Mouse (Mus musculus) kidney, postnatal 0 days (tissue): ENCODE results near the gene 1700030J22Rik. TPM values are rescaled to one million over a fixed set of nuclear protein-coding genes. Genes with fewer than 3 reads are reported as not detected.
A peak's percentile ranks its signal among the peaks of the same experiment; 100 is the strongest.

Source experiments
- ATAC-seq: fragments of 200-750 bp; cut with Nextera tagmentation; replicated peaks from 2 replicates; pipeline ENCODE4 v1.8.0; 2017; ENCODE audit warnings: low read depth, moderate number of reproducible peaks, moderate TSS enrichment, moderate library complexity; ENCODE audit not compliant: low FRiP score
- DNase-seq: peaks from one replicate; pipeline ENCODE4 v3.0.0-alpha.2; 2016; ENCODE audit warnings: low spot score
- H3K27ac ChIP-seq: fragments of 300-500 bp; sonication (generic); 2 replicates; pipeline ENCODE4 v1.5.1; 2014; ENCODE audit warnings: mild to moderate bottlenecking
- H3K27me3 ChIP-seq: fragments of 300-500 bp; sonication (generic); 2 replicates; pipeline ENCODE4 v1.6.1; 2014; ENCODE audit warnings: low read length, mixed read lengths; ENCODE audit not compliant: insufficient read depth
- H3K36me3 ChIP-seq: fragments of 300-500 bp; sonication (generic); 2 replicates; pipeline ENCODE4 v1.6.1; 2014; ENCODE audit warnings: low read length, mixed read lengths; ENCODE audit not compliant: insufficient read depth
- H3K4me1 ChIP-seq: fragments of 300-500 bp; sonication (generic); replicated peaks from 2 replicates; pipeline ENCODE4 v1.6.1; 2014; ENCODE audit warnings: antibody characterized with exemption, low read length, mixed read lengths; ENCODE audit not compliant: insufficient read depth
- H3K4me2 ChIP-seq: fragments of 300-500 bp; sonication (generic); 2 replicates; pipeline ENCODE4 v1.6.1; 2014; ENCODE audit warnings: mild to moderate bottlenecking, low read length, moderate library complexity, mixed read lengths
- H3K4me3 ChIP-seq: fragments of 300-500 bp; sonication (generic); replicated peaks from 2 replicates; pipeline ENCODE4 v1.5.1; 2014; ENCODE audit warnings: low read depth, low read length
- H3K9ac ChIP-seq: fragments of 300-500 bp; sonication (generic); 2 replicates; pipeline ENCODE4 v1.6.1; 2014; ENCODE audit warnings: low read depth, low read length
- H3K9me3 ChIP-seq: fragments of 300-500 bp; sonication (generic); replicated peaks from 2 replicates; pipeline ENCODE4 v1.6.1; 2016; ENCODE audit warnings: low read length, inconsistent platforms, mixed read lengths
- CTCF ChIP-seq: IDR thresholded peaks from 2 replicates; pipeline ENCODE4 v1.5.1; 2016; ENCODE audit warnings: antibody characterized with exemption, low read depth, mild to moderate bottlenecking, moderate library complexity
- WGBS: fragments of 180-500 bp; shearing (Covaris S2); extraction: QIAGEN DNeasy Blood & Tissue Kit; methylation state at CpG from one replicate; pipeline ENCODE4 v1.1.7; 2014; 5-methylcytosine and 5-hydroxymethylcytosine counted together
- polyA plus RNA-seq: library from polyadenylated mRNA; unstranded; fragments of >200 nt; fragmentation: Nextera tagmentation; extraction: Ambion mirVana; gene quantifications from 2 replicates; pipeline ENCODE4 v1.2.1, GENCODE M21; 2015

Gene 1700030J22Rik
- polyA plus RNA-seq, 1 experiment from 2014 or later: 1.4 TPM

DNA sequence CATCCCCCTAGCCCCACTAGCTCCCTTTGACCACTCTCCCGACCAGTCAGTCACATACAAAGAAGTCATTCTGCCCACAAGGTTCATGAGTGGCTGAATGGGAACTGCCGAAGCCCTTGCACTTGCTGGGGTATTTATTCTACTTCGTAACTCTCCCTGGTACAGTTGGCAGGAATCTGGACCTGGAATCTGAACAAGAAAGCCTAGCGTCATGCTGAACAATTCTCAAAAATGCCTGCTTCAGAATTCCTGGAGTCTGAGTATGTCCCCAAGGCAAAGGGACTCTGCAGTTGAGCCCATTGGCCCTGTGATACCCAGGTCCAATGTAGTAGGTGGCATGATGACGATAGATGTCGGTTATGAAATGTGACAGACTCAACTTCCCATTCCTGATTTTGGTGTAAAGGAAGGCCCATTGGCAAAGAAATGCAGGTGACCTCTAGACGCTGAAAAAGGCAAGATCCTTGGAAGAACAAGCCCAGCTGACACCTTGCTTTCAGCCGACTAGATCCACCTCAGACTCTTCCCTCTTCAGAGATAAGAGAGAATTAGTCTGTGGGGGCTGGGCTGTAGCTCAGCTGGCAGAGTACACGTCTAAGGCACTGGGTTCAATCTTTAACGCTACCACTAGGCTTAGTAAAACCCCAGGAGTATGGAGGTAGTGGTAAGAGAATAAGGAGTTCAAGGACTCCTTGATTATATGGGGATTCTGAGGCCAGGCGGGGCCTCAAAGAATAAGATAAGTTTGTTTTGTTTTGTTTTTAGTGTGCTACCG is 36.3 kb downstream of the 1700030J22Rik start:
- H3K27me3 ChIP-seq: no peaks in the 10 kb centered on the region
- no peak overlapping the region for H3K27ac ChIP-seq
- WGBS: 79% methylated on average over 12 of the region's 12 CpGs
- peaks cover 10% of the 10 kb centered on the region; the same call in 1 of the 2 replicates for H3K4me1 ChIP-seq
- H3K4me3 ChIP-seq: no peak overlapping the region
- DNase-seq (no peak), ATAC-seq (no peak)
- peak overlapping the region; percentile 97; the same call in 1 of the 2 replicates for H3K4me2 ChIP-seq
- TF ChIP-seq CTCF: no peak
- no peaks in the 10 kb centered on the region for H3K36me3 ChIP-seq
- no peaks in the 10 kb centered on the region for H3K9me3 ChIP-seq
- H3K9ac ChIP-seq: no peak overlapping the region

DNA sequence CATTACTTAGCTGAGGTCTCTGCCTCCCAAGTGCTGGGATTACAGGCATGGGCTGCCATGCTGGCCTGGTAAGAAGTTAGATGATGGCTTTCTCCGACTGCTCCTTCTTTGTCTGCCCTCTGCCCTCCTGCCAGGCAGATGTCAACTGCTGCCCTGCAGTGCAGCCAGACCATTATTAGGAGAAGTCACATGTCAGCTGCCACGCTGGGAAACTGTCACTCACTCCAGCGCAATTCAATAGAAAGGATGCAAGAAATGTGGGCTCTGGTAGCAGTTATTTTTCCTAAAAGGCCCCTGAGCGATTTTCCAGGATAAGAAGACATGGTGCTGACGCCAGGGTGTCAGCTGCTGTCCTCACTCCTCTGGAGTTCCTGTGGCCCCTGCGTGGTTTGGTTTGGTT is 43.3 kb downstream of the 1700030J22Rik start:
- 91% methylated on average over 6 of the region's 6 CpGs for WGBS
- Histone ChIP-seq H3K4me1 (no peaks in the 10 kb centered on the region), H3K9ac (no peak overlapping the region), H3K4me2 (no peak overlapping the region), H3K27ac (no peak overlapping the region), H3K9me3 (no peaks in the 10 kb centered on the region), H3K27me3 (no peaks in the 10 kb centered on the region), H3K4me3 (no peak overlapping the region), H3K36me3 (peaks cover 21% of the 10 kb centered on the region; the same call in 1 of the 2 replicates)
- TF ChIP-seq CTCF: no peak
- ATAC-seq (no peak), DNase-seq (no peak)

DNA sequence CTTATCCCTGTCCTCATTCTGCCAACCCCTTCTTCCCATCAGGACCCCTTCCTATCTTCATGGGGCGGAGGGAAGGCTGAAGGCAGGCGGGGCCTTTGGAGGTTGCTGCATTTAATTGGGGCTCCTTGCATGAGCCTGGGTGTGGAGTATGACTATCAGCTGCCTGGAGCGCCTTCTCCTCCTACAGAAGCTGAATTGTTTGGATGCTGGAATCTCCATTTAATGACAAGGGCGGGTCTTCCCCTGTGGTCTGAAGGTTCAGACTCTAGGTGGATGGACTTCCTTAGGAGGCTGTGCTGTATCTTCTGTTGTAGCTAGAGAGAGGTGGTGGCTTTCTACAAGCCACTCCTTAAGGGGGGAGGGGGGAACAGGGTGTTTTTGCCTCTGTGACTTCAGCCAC is 43.8 kb downstream of the 1700030J22Rik start:
- H3K4me2 ChIP-seq: no peak overlapping the region
- H3K9me3 ChIP-seq: no peaks in the 10 kb centered on the region
- no peak for DNase-seq
- no peaks in the 10 kb centered on the region for H3K27me3 ChIP-seq
- H3K4me1 ChIP-seq: no peaks in the 10 kb centered on the region
- H3K4me3 ChIP-seq: no peak overlapping the region
- H3K36me3 ChIP-seq: peaks cover 21% of the 10 kb centered on the region; the same call in 1 of the 2 replicates
- WGBS: 95% methylated on average over 4 of the region's 4 CpGs
- no peak overlapping the region for H3K27ac ChIP-seq
- no peak overlapping the region for H3K9ac ChIP-seq
- no peak for ATAC-seq
- TF ChIP-seq CTCF: no peak

- Histone ChIP-seq H3K4me1 (no peaks in the 10 kb centered on the region), H3K4me3 (no peak overlapping the region), H3K27ac (no peak overlapping the region), H3K4me2 (no peak overlapping the region), H3K9ac (no peak overlapping the region), H3K9me3 (no peaks in the 10 kb centered on the region), H3K36me3 (0 out of 2 replicates have a peak, but pooled peaks cover 10% of the 10 kb centered on the region), H3K27me3 (no peaks in the 10 kb centered on the region)
- DNase-seq (no peak), ATAC-seq (no peak)
- 94% methylated on average over 5 of the region's 5 CpGs for WGBS
- 0 out of 2 replicates have a peak, but pooled peaks have one; percentile 13 for TF ChIP-seq CTCF
Measured at GRCm38 (mm10) chr8:116928588-116928987, 50.2 kb downstream of the 1700030J22Rik start.

DNA sequence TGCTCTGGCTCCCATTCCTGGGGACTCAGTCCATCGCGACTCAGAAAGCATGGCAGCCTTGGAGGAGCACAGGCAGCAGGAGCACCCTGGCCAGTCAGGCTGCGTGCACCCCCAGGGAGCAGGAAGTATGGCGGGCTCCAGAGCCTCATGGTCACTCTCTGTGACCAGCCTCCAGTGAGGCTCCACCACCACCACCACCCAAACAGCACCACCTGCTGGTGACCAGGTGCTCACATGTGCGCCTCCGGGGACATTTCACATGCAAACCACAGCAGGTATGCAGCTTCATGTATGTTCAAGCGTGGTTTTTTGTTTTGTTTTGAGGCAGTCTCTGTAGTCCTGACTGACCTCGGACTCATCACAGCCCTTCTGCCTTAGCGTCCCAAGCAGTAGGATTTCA is 50.9 kb downstream of the 1700030J22Rik start:
- DNase-seq: peak; percentile 29
- no peak overlapping the region for H3K4me3 ChIP-seq
- peak; percentile 68 for ATAC-seq
- 82% methylated on average over 9 of the region's 9 CpGs for WGBS
- H3K36me3 ChIP-seq: 0 out of 2 replicates have a peak, but pooled peaks cover 9% of the 10 kb centered on the region
- no peaks in the 10 kb centered on the region for H3K4me1 ChIP-seq
- H3K27me3 ChIP-seq: no peaks in the 10 kb centered on the region
- TF ChIP-seq CTCF: peak; percentile 73
- H3K4me2 ChIP-seq: no peak overlapping the region
- no peaks in the 10 kb centered on the region for H3K9me3 ChIP-seq
- H3K27ac ChIP-seq: no peak overlapping the region
- no peak overlapping the region for H3K9ac ChIP-seq

- WGBS: 88% methylated on average over 8 of the region's 8 CpGs
- 0 out of 2 replicates have a peak, but pooled peaks cover 4% of the 10 kb centered on the region for H3K4me1 ChIP-seq
- no peak for TF ChIP-seq CTCF
- H3K9me3 ChIP-seq: no peaks in the 10 kb centered on the region
- H3K4me2 ChIP-seq: no peak overlapping the region
- H3K4me3 ChIP-seq: no peak overlapping the region
- no peak overlapping the region for H3K27ac ChIP-seq
- no peak for DNase-seq
- no peak overlapping the region for H3K9ac ChIP-seq
- 0 out of 2 replicates have a peak, but pooled peaks cover 5% of the 10 kb centered on the region for H3K36me3 ChIP-seq
- H3K27me3 ChIP-seq: no peaks in the 10 kb centered on the region
- ATAC-seq: no peak
Measured at GRCm38 (mm10) chr8:116923526-116923925, 55.2 kb downstream of the 1700030J22Rik start.
